Mouse (Mus musculus) forebrain, embryonic 11.5 days (tissue): Measurements from ENCODE around the gene Evx2. TPM values are rescaled to one million over a fixed set of nuclear protein-coding genes. Genes with fewer than 3 reads are reported as not detected.
A peak's percentile ranks its signal among the peaks of the same experiment; 100 is the strongest.

ENCODE experiments used
- ATAC-seq: fragments of 200-750 bp; cut with Nextera tagmentation; replicated peaks from 2 replicates; pipeline ENCODE4 v1.8.0; 2017; ENCODE audit warnings: moderate TSS enrichment; ENCODE audit not compliant: low FRiP score
- DNase-seq: peaks from one replicate; pipeline ENCODE4 v3.0.0-alpha.2; 2017; ENCODE audit warnings: low spot score
- H3K27ac ChIP-seq: fragments of 300-500 bp; sonication (generic); 2 replicates; pipeline ENCODE4 v1.5.1; 2014; ENCODE audit warnings: low read depth, low read length
- H3K27me3 ChIP-seq: fragments of 300-500 bp; sonication (generic); 2 replicates; pipeline ENCODE4 v1.6.1; 2014; ENCODE audit warnings: mild to moderate bottlenecking, low read length, mixed read lengths; ENCODE audit not compliant: control insufficient read depth, insufficient read depth
- H3K36me3 ChIP-seq: fragments of 300-500 bp; sonication (generic); 2 replicates; pipeline ENCODE4 v1.6.1; 2014; ENCODE audit warnings: mild to moderate bottlenecking, low read length, moderate library complexity, mixed read lengths; ENCODE audit not compliant: control insufficient read depth, insufficient read depth
- H3K4me1 ChIP-seq: fragments of 300-500 bp; sonication (generic); replicated peaks from 2 replicates; pipeline ENCODE4 v1.6.1; 2014; ENCODE audit warnings: low read length, mixed read lengths; ENCODE audit not compliant: control insufficient read depth, insufficient read depth
- H3K4me2 ChIP-seq: fragments of 300-500 bp; sonication (generic); 2 replicates; pipeline ENCODE4 v1.6.1; 2014; ENCODE audit warnings: low read depth, mild to moderate bottlenecking, low read length, moderate library complexity, mixed read lengths; ENCODE audit not compliant: severe bottlenecking
- H3K4me3 ChIP-seq: fragments of 300-500 bp; sonication (generic); 2 replicates; pipeline ENCODE4 v1.5.1; 2014; ENCODE audit warnings: low read depth, low read length
- H3K9ac ChIP-seq: fragments of 300-500 bp; sonication (generic); 2 replicates; pipeline ENCODE4 v1.6.1; 2014; ENCODE audit warnings: low read length
- H3K9me3 ChIP-seq: fragments of 300-500 bp; sonication (generic); 2 replicates; pipeline ENCODE4 v1.6.1; 2016; ENCODE audit warnings: low read length, mixed read lengths; ENCODE audit not compliant: control insufficient read depth
- WGBS: fragments of 180-500 bp; shearing (Covaris S2); extraction: QIAGEN DNeasy Blood & Tissue Kit; methylation state at CpG from one replicate; pipeline ENCODE4 v1.1.7; 2014; 5-methylcytosine and 5-hydroxymethylcytosine counted together
- polyA plus RNA-seq: library from polyadenylated mRNA; unstranded; fragments of >200 nt; fragmentation: Nextera tagmentation; extraction: Ambion mirVana; gene quantifications from 2 replicates; pipeline ENCODE4 v1.2.1, GENCODE M21; 2014

Evx2 gene
- polyA plus RNA-seq, 1 experiment from 2014 or later: not detected

DNA sequence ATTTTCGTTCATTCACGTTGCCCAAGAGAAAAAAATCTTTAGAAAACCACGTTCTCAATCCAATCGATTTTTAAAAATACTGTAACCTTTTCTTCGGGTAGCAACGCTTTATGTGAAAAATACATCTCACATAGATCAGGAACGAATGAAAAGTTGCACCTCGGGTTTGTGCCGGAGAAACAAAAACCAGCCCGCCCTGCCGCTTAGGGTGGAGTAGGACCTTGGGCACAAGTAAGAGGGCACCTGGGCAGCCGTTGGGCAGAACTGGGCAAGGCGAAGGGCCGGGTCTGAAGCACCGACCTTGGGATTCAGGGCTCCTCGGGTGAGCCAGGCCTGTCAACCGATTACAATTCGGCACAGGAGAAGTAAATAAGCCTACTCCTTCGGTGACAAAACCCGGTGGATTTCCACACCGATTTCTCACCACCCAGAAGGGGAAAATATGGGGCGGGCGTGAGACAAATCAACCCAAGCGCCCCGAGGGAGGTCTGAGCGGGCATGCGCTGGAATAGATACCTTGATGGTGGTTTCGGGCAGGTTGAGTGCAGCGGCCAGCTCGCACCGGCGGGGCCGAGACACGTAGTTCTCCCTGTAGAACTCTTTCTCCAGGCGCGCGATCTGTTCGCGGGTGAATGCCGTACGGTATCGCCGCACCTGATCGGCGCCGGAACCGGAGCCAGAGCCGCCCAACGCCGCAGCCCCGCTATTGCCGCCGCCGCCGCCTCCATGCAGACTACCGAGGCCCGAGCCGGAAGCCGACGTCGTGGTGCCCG, 1.9 kb downstream of the Evx2 start:
- Histone ChIP-seq H3K4me1 (peaks cover 9% of the 10 kb centered on the region; the same call in 1 of the 2 replicates), H3K27me3 (peaks cover 83% of the 10 kb centered on the region), H3K9ac (no peak overlapping the region), H3K4me3 (peak overlapping the region; percentile 3; the same call in 1 of the 2 replicates), H3K4me2 (no peak overlapping the region), H3K36me3 (no peaks in the 10 kb centered on the region), H3K27ac (no peak overlapping the region), H3K9me3 (no peaks in the 10 kb centered on the region)
- DNase-seq: peak; percentile 74
- WGBS: 3% methylated on average over 62 of the region's 62 CpGs
- no peak for ATAC-seq

DNA sequence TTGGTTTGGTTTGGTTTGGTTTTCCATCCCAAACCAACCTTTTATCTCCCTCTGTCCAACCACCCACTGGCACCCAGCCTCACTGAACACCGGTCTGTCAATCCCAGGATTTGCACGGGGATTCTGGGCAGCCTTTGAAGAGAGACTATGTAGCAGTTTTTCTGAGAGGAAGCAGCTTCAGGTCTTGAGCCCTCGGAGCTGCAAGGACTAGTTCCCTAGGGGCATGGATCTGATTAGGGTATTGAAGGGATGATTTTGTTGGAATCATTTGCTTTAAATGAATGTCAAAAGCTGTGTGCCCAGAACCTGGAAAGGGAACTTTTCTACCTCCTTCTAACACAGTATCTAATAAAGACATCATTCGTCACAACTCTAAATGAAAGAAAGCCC, 2.7 kb downstream of the Evx2 start:
- H3K9me3 ChIP-seq: no peaks in the 10 kb centered on the region
- no peaks in the 10 kb centered on the region for H3K36me3 ChIP-seq
- no peak overlapping the region for H3K4me2 ChIP-seq
- H3K27ac ChIP-seq: no peak overlapping the region
- 3% methylated on average over 4 of the region's 4 CpGs for WGBS
- peaks cover 83% of the 10 kb centered on the region for H3K27me3 ChIP-seq
- ATAC-seq (no peak), DNase-seq (peak; percentile 54)
- peaks cover 9% of the 10 kb centered on the region; the same call in 1 of the 2 replicates for H3K4me1 ChIP-seq
- no peak overlapping the region for H3K9ac ChIP-seq
- H3K4me3 ChIP-seq: no peak overlapping the region

GRCm38 (mm10) chr2:74655821-74656631, 3.3 kb downstream of the Evx2 start:
- H3K27me3 ChIP-seq: peaks cover 81% of the 10 kb centered on the region
- DNase-seq (peak; percentile 80), ATAC-seq (peak; percentile 46; the same call in 1 of the 2 replicates)
- H3K9ac ChIP-seq: no peak overlapping the region
- no peak overlapping the region for H3K27ac ChIP-seq
- H3K4me2 ChIP-seq: peak overlapping the region; percentile 39; the same call in 1 of the 2 replicates
- no peaks in the 10 kb centered on the region for H3K9me3 ChIP-seq
- WGBS: under 1% methylated on average over 68 of the region's 69 CpGs
- H3K4me1 ChIP-seq: peaks cover 9% of the 10 kb centered on the region; the same call in 1 of the 2 replicates
- no peaks in the 10 kb centered on the region for H3K36me3 ChIP-seq
- peak overlapping the region; percentile 24 for H3K4me3 ChIP-seq

GRCm38 (mm10) chr2:74655420-74655781, 4.0 kb downstream of the Evx2 start:
- peaks cover 9% of the 10 kb centered on the region; the same call in 1 of the 2 replicates for H3K4me1 ChIP-seq
- WGBS: 2% methylated on average over 35 of the region's 47 CpGs
- peak overlapping the region; percentile 39; the same call in 1 of the 2 replicates for H3K4me2 ChIP-seq
- no peak overlapping the region for H3K9ac ChIP-seq
- H3K9me3 ChIP-seq: no peaks in the 10 kb centered on the region
- H3K27me3 ChIP-seq: peaks cover 81% of the 10 kb centered on the region
- no peaks in the 10 kb centered on the region for H3K36me3 ChIP-seq
- no peak for ATAC-seq
- H3K4me3 ChIP-seq: peak overlapping the region; percentile 24
- DNase-seq: peak; percentile 68
- no peak overlapping the region for H3K27ac ChIP-seq

GRCm38 (mm10) chr2:74654743-74655419, 4.5 kb downstream of the Evx2 start:
- Histone ChIP-seq H3K4me3 (no peak overlapping the region), H3K9me3 (no peaks in the 10 kb centered on the region), H3K4me1 (peaks cover 9% of the 10 kb centered on the region; the same call in 1 of the 2 replicates), H3K36me3 (no peaks in the 10 kb centered on the region), H3K4me2 (no peak overlapping the region), H3K27me3 (peaks cover 83% of the 10 kb centered on the region), H3K9ac (no peak overlapping the region), H3K27ac (no peak overlapping the region)
- peak; percentile 62 for DNase-seq
- ATAC-seq: no peak
- WGBS: 5% methylated on average over 20 of the region's 20 CpGs

GRCm38 (mm10) chr2:74653781-74654535, 5.4 kb downstream of the Evx2 start:
- no peak overlapping the region for H3K4me2 ChIP-seq
- no peaks in the 10 kb centered on the region for H3K9me3 ChIP-seq
- ATAC-seq (no peak), DNase-seq (peak; percentile 47)
- H3K27ac ChIP-seq: no peak overlapping the region
- H3K36me3 ChIP-seq: no peaks in the 10 kb centered on the region
- no peak overlapping the region for H3K4me3 ChIP-seq
- 13% methylated on average over 17 of the region's 17 CpGs for WGBS
- no peak overlapping the region for H3K9ac ChIP-seq
- H3K27me3 ChIP-seq: peaks cover 84% of the 10 kb centered on the region
- H3K4me1 ChIP-seq: peaks cover 9% of the 10 kb centered on the region; the same call in 1 of the 2 replicates

- DNase-seq (no peak), ATAC-seq (no peak)
- H3K27ac ChIP-seq: no peak overlapping the region
- peaks cover 8% of the 10 kb centered on the region; the same call in 1 of the 2 replicates for H3K4me1 ChIP-seq
- H3K4me3 ChIP-seq: no peak overlapping the region
- no peaks in the 10 kb centered on the region for H3K9me3 ChIP-seq
- H3K9ac ChIP-seq: no peak overlapping the region
- no peaks in the 10 kb centered on the region for H3K36me3 ChIP-seq
- H3K4me2 ChIP-seq: no peak overlapping the region
- peaks cover 85% of the 10 kb centered on the region for H3K27me3 ChIP-seq
- WGBS: 40% methylated on average over 2 of the region's 2 CpGs
These were observed 6.4 kb downstream of the Evx2 start for GRCm38 (mm10) chr2:74652996-74653340.
